9 mouse cellular contexts compared by ENCODE assay signal in the genomic region with DNA sequence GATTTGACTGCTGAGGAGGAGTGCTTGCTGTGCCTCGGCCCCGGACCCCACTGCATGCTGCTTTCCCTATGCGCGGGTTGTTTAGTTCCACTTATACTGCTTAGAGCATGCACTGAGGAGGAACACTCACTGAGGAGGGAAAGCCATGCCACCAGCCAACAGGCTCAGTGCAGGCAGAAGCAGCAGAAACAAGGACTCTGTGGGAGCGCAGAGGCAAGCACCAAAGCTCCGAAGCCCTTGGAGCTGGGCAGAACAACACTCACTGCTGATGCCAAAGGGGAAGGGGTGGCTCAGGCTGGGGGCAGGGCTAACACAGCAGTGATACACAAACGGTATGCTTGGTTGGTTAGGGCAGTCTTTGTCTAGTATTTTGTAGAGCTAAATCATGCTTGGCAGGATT. TPM values are rescaled to one million over a fixed set of nuclear protein-coding genes. Genes with fewer than 3 reads are reported as not detected.
DNase-seq lines count a peak whose midpoint lies in the region; ATAC-seq and TF ChIP-seq lines count a peak whose summit lies in the region.
"Had no signal": no experiment of that assay in that cellular context is flagged by ENCODE, and none has a peak within 500 bp of the region (broad histone marks: within the 10 kb centered on the region; RNA-seq: fewer than 3 reads in every experiment).

No protein-coding gene starts in this region.

- peak overlapping the region; percentile 55; the same call in 1 of the 2 replicates for H3K27ac ChIP-seq in kidney, postnatal 0 days
- H3K27ac ChIP-seq in embryonic facial prominence, embryonic 12.5 days = 0 out of 2 replicates have a peak overlapping the region, but pooled peaks have one; percentile 54
- H3K27ac ChIP-seq in liver, embryonic 15.5 days (replicated peaks) = 0 out of 2 replicates have a peak overlapping the region, but pooled peaks have one; percentile 9

- WGBS in kidney, postnatal 0 days = 45% methylated on average over 7 of the region's 7 CpGs
- 65% methylated on average over 7 of the region's 7 CpGs for WGBS in embryonic facial prominence, embryonic 12.5 days
- WGBS in liver, embryonic 15.5 days (ENCODE audit: insufficient replicate concordance) = 62% methylated on average over 7 of the region's 7 CpGs

- no peaks in the 10 kb centered on the region for H3K27me3 ChIP-seq in kidney, postnatal 0 days (ENCODE audit: insufficient read depth, low read length)
- no peaks in the 10 kb centered on the region for H3K27me3 ChIP-seq in embryonic facial prominence, embryonic 12.5 days
- no peaks in the 10 kb centered on the region for H3K27me3 ChIP-seq in liver, embryonic 15.5 days

- H3K36me3 ChIP-seq in kidney, postnatal 0 days (ENCODE audit: insufficient read depth, low read length) = peaks cover 4% of the 10 kb centered on the region
- peaks cover 6% of the 10 kb centered on the region for H3K36me3 ChIP-seq in embryonic facial prominence, embryonic 12.5 days
- peaks cover 23% of the 10 kb centered on the region for H3K36me3 ChIP-seq in liver, embryonic 15.5 days (replicated peaks)

- no peaks in the 10 kb centered on the region for H3K9me3 ChIP-seq in kidney, postnatal 0 days (replicated peaks; ENCODE audit: low read length)
- H3K9me3 ChIP-seq in embryonic facial prominence, embryonic 12.5 days = no peaks in the 10 kb centered on the region
- no peaks in the 10 kb centered on the region for H3K9me3 ChIP-seq in liver, embryonic 15.5 days (replicated peaks)

- peak; percentile 28 for DNase-seq in CD4-positive, CD25-positive, alpha-beta regulatory T cell, adult 2 months (ENCODE audit: low read depth, low spot score)
- no peak for DNase-seq in kidney, postnatal 0 days (ENCODE audit: low spot score)
- DNase-seq in kidney, adult 8-10 months = no peak
- no peak for DNase-seq in testis, postnatal 14 days (ENCODE audit: low spot score)

- no peak overlapping the region for H3K4me3 ChIP-seq in kidney, postnatal 0 days (replicated peaks; ENCODE audit: low read depth, low read length)
- no peak overlapping the region for H3K4me3 ChIP-seq in embryonic facial prominence, embryonic 12.5 days
- H3K4me3 ChIP-seq in liver, embryonic 15.5 days (replicated peaks) = no peak overlapping the region
- H3K4me3 ChIP-seq: erythroblast, embryonic 14.5 days had no signal

- H3K4me2 ChIP-seq in kidney, postnatal 0 days (ENCODE audit: low read length) = peak overlapping the region; percentile 6; the same call in 1 of the 2 replicates
- H3K4me2 ChIP-seq in embryonic facial prominence, embryonic 12.5 days (replicated peaks) = no peak overlapping the region
- H3K4me2 ChIP-seq in liver, embryonic 15.5 days = no peak overlapping the region

- ATAC-seq in CD4-positive, CD25-positive, alpha-beta regulatory T cell, adult 4 months = no peak
- no peak for ATAC-seq in kidney, postnatal 0 days (replicated peaks; ENCODE audit: low FRiP score, low read depth)
- ATAC-seq in embryonic facial prominence, embryonic 12.5 days (ENCODE audit: insufficient number of reproducible peaks, insufficient read depth, low FRiP score, low TSS enrichment) = no peak
- no peak for ATAC-seq in liver, embryonic 15.5 days (ENCODE audit: insufficient read depth)
- ATAC-seq in inflammation-experienced regulatory T-cells, adult 6 months = no peak

- peaks cover 86% of the 10 kb centered on the region for H3K4me1 ChIP-seq in kidney, postnatal 0 days (replicated peaks; ENCODE audit: insufficient read depth, low read length)
- peaks cover 51% of the 10 kb centered on the region for H3K4me1 ChIP-seq in embryonic facial prominence, embryonic 12.5 days
- H3K4me1 ChIP-seq in liver, embryonic 15.5 days (replicated peaks) = peaks cover 92% of the 10 kb centered on the region

- no peak overlapping the region for H3K9ac ChIP-seq in kidney, postnatal 0 days (ENCODE audit: low read depth, low read length)
- no peak overlapping the region for H3K9ac ChIP-seq in embryonic facial prominence, embryonic 12.5 days
- no peak overlapping the region for H3K9ac ChIP-seq in liver, embryonic 15.5 days

- TF ChIP-seq CTCF in kidney, postnatal 0 days (IDR thresholded peaks at IDR 0.05; ENCODE audit: low read depth) = no peak

RNA-seq across cellular contexts. Expression of a gene that starts 24.6 kb away (rescaled TPM):
- 100 to 1,000 TPM; 206 to 220 TPM for polyA plus RNA-seq in CD4-positive, CD25-positive, alpha-beta regulatory T cell, adult 4 months (2017; shearing (Covaris generic))
- 52.9 and 57.2 TPM in 2 replicates for polyA plus RNA-seq in kidney, postnatal 0 days (2015; fragmentation: Nextera tagmentation; extraction: Ambion mirVana)
- polyA plus RNA-seq in embryonic facial prominence, embryonic 12.5 days (2016; fragmentation: Nextera tagmentation; extraction: Ambion mirVana) = 37.3 and 37.9 TPM in 2 replicates
- polyA plus RNA-seq in liver, embryonic 15.5 days (2015; fragmentation: Nextera tagmentation; extraction: Ambion mirVana) = 19.5 and 20.3 TPM in 2 replicates
- polyA plus RNA-seq in inflammation-experienced regulatory T-cells, adult 6 months (2017; shearing (Covaris generic)) = 100 to 1,000 TPM; 218 to 293 (median 259) TPM
